Mouse (Mus musculus) gastrocnemius, adult 2 months (tissue): ENCODE measurements around the gene Gins3. TPM values are rescaled to one million over a fixed set of nuclear protein-coding genes. Genes with fewer than 3 reads are reported as not detected.

Source experiments
- DNase-seq: peaks from one replicate; pipeline ENCODE4 v3.0.0; 2022
- H3K27ac ChIP-seq: fragments of 200-600 bp; 2 replicates; pipeline ENCODE4 v1.8.1; 2022; ENCODE audit warnings: mild to moderate bottlenecking
- H3K4me3 ChIP-seq: fragments of 200-600 bp; 2 replicates; pipeline ENCODE4 v1.8.1; 2022; ENCODE audit warnings: mild to moderate bottlenecking, moderate library complexity
- CTCF ChIP-seq: fragments of 200-600 bp; IDR thresholded peaks from 2 replicates; pipeline ENCODE4 v1.8.1; 2022; ENCODE audit warnings: antibody characterized with exemption, mild to moderate bottlenecking, moderate library complexity
- intact Hi-C: fragments of 180-260 bp; cut with DNase I; formaldehyde crosslinking; loops from one replicate; pipeline ENCODE4 v1.15.1; 2025
- total RNA-seq, 2 experiments: library from RNA; stranded (reverse); gene quantifications; 2 replicates each; pipeline ENCODE4 v1.2.3; 2021

Gene Gins3
- total RNA-seq, 2 experiments from 2014 or later, result 0.41 to 0.64 TPM

DNA sequence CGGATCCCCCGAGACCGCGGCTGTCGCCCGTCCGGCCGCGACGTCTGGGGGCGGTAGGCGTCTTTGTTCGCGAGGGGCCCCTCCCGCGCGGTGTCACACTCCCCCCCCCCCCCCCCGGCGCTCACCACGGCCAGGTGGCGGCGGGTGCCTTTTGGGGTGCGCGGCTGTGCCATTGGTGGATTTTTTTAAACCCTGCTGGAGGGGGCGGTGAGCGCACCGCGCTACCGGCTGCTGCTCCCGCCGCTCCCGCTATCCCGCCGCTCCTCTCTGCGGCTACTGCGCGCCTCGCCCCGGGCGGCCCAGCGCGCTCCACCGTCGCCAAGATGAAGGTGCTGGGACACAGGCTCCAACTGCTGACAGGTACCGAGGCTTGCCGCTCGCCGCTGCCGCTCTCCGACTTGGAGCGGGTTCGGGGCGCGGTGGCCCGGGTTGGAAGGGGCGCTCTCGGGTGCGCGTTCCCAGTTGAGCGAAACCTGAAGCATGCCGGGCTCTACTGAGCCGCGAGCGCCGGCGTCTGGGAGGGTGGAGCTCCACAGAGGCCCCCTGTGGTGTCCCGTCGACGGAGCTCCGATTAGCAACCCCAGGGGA is 44.9 kb downstream of the Gins3 start:
- TF ChIP-seq CTCF, result no peak
- H3K27ac ChIP-seq, result no peak overlapping the region
- peak overlapping the region; percentile 75 for H3K4me3 ChIP-seq
- DNase-seq, result no peak
- intact Hi-C loops, result no loop called here

DNA sequence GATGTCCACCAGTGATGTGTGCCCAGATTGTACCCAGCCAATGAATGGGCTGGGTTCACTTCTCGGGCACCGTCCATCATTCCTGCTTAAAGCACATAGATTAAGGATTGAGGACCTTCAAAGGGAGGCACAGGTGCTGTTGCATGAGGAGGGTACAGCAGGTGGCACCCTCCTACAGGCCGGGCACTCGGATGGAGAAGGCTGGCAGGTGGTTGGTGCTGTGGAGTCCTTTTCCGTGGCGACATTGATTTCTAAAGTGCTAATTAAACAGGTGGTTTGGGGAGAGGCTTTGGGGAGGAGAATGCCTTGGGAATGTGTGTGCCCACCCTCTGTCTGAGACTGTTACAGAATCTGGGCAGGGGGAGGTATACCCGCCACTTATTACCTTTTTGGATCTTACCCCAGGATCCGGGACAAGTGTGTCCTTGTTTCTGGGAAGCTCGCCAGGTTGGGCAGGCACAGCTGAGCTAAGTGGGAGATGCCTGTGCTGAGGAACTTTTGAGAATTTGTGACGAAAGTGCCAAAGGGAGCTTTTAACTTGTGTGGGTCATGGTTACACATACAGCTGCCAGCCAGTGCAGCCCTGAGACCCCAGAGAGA is 54.9 kb downstream of the Gins3 start:
- DNase-seq, result no peak
- Histone ChIP-seq H3K4me3 (no peak overlapping the region), H3K27ac (no peak overlapping the region)
- intact Hi-C loops, result no loop called here
- no peak for TF ChIP-seq CTCF

DNA sequence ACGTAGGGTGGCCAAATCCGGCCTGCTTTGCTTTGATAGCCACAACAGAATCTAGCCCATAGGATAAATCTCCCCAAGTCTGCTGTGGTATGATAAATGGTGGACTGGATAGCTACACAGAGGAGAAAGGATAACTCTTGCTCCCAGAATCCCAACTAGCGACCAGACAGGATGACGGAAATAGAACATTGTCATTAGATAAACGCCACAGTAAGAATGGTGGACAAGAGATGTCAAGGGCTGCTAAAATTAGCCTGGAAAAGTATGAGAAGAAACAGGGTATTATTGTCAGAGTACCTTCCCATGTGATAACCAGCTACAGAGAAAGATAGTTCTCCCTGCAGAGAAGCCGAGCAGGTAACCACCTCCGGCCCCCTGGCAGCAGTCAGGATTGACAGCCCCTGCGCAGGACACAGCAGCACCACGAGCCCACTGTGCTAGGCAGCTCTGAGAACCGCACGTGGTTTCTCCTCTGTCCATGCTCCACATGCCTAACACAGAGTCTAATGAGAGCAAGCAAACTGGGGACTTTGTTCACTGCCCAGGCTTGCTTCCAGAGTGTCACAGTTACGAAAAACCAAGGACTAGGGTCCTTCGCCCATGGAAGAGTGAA is 57.8 kb downstream of the Gins3 start:
- peak; percentile 12 for DNase-seq
- Histone ChIP-seq H3K27ac (no peak overlapping the region), H3K4me3 (no peak overlapping the region)
- no peak for TF ChIP-seq CTCF
- intact Hi-C loops, result no loop called here

DNA sequence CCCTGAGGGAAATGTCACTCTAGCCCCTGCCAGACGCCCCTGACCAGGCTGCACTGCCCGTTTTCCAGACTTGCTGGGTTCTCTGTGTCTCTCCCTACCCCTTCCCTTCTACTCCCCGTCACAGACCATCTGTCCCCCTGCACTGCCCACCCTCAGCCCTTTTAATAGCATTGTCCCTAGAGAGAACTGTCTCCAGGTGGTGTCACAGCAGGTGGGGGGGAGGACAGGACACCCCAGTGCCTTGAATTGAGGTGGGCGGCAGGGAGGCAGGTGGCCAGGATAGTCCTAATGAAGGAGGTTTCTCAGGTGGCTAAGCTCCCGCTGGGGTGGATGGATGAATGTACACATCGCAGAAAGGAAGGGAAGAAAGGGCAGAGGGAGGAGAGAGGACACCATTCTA is 61.4 kb downstream of the Gins3 start:
- intact Hi-C loops, result loop anchor here (5.0 kb wide), 1 partner anchor 347 kb away; no protein-coding TSS in a partner anchor
- TF ChIP-seq CTCF, result no peak
- H3K4me3 ChIP-seq, result no peak overlapping the region
- no peak overlapping the region for H3K27ac ChIP-seq
- no peak for DNase-seq

Other genes with a start within 250 kb of the Gins3 start
- gene Cfap20, start 198.6 kb upstream of the Gins3 start, total RNA-seq, result 1 to 10 TPM; 6.5 TPM
- gene Csnk2a2, start 143.4 kb upstream of the Gins3 start, total RNA-seq, result 10 to 100 TPM; 23.1 to 23.7 TPM
- not detected for gene Ccdc113, start 99.4 kb upstream of the Gins3 start, total RNA-seq
- not detected for gene Prss54, start 57.1 kb upstream of the Gins3 start, total RNA-seq
- 1 to 10 TPM; 2.4 to 4.0 TPM for gene Ndrg4, start 43.5 kb downstream of the Gins3 start, total RNA-seq
- gene Setd6, start 82.4 kb downstream of the Gins3 start, total RNA-seq, result 10 to 100 TPM; 10.7 to 13.3 TPM
- gene Cnot1, start 174.0 kb downstream of the Gins3 start, total RNA-seq, result 10 to 100 TPM; 66.3 to 71.1 TPM
- gene Sap18b, start 191.9 kb downstream of the Gins3 start, total RNA-seq, result 10 to 100 TPM; 77.5 to 78.4 TPM
- 1 to 10 TPM; 6.7 to 6.8 TPM for gene Slc38a7, start 220.1 kb downstream of the Gins3 start, total RNA-seq